Mouse (Mus musculus) gastrocnemius, postnatal 36 days (tissue): ENCODE measurements around the gene Mylip. TPM values are rescaled to one million over a fixed set of nuclear protein-coding genes. Genes with fewer than 3 reads are reported as not detected.
A peak's percentile ranks its signal among the peaks of the same experiment; 100 is the strongest.

ENCODE experiments used
- DNase-seq, 2 experiments: peaks; one replicate each; pipeline ENCODE4 v3.0.0; 2022
- intact Hi-C: fragments of 180-260 bp; cut with DNase I; formaldehyde crosslinking; loops from one replicate; pipeline ENCODE4 v1.15.1; 2025
- long read RNA-seq, 2 experiments: library from polyadenylated mRNA; stranded (forward); transcript quantifications; one replicate each; pipeline ENCODE4 v2.0.0; 2021
- total RNA-seq, 2 experiments: library from RNA; stranded (reverse); gene quantifications; 2 replicates each; pipeline ENCODE4 v1.2.3; 2021

The Mylip gene
- 10 to 100 TPM in 1 of 2 experiments, 1 to 10 TPM in 1; 9.9 to 10.9 TPM for total RNA-seq
- long read RNA-seq, experiment 1, partial matches to known transcripts, result 0 of 4 reads
- long read RNA-seq, experiment 1, other reads (novel, unspliced or antisense), result 0 of 4 reads
- long read RNA-seq, experiment 2, transcript Mylip-201 (7 exons, 3,065 nt), result major isoform, 5 of 7 reads
- long read RNA-seq, experiment 2, partial matches to known transcripts, result 0 of 7 reads
- long read RNA-seq, experiment 2, other reads (novel, unspliced or antisense), result 2 of 7 reads

DNA sequence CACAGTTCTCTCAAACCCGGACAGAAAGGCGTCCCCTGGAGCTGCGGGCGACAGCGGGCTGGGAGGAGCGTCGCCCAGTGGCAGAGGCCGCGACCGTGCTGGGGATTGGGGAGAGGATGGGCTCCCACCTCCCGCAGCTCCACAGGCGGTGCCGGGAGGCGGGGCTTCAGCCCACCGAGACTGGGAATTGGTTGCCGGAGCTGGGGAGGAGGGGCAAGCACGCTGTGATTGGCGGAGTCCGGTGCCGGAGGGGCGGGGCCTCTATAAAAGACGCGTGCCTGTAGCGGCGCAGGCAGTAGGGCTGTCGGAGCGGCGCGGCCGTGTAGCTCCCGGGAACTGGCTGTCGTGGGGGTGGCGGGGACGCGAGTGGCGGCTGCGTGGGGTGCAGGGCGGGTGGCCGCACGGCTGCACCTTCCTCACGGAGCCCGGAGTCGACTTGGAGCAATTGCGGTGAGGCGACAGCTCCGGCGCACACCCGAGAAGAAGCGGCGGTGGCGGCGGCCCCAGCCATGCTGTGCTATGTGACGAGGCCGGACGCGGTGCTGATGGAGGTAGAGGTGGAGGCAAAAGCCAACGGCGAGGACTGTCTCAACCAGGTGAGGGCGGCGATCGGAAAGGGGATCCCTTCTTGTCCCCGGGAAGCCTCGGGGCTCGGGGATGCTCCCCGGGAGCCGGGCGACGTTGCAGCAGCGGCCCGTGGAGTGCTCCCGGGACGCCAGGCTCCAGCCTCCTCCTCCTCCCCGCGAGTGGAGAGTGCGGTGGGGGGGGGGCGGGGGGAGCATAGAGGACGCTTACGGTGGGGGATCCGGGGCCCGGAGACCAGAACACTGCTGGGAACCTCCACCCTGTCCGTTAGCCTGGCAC lies at the start of gene Mylip:
TSS of gene Mylip (plus strand) at position 295 of the 864 bp plus-strand sequence.
- DNase-seq, result peak; percentile 96 to 99
- intact Hi-C loops, result no loop called here

DNA sequence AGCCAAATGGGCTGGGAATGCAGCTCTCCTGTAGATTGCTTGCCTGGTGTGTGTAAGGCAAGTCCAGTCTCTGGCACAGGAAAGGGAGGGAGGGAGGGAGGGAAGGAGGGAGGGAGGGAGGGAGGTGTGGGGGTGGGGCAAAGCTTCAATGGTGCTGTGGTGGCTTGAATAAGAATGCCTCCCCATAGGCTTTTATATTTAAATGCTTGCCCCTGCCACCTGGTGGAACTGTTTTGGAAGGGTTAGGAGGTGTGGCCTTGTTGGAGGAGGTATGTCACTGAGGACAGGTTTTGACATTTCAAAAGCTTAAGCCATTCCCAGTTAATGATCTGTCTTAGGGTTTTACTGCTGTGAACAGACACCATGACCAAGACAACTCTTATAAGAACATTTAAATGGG lies 47.6 kb upstream of the Mylip start:
- intact Hi-C loops, result no loop called here
- no peak for DNase-seq

DNA sequence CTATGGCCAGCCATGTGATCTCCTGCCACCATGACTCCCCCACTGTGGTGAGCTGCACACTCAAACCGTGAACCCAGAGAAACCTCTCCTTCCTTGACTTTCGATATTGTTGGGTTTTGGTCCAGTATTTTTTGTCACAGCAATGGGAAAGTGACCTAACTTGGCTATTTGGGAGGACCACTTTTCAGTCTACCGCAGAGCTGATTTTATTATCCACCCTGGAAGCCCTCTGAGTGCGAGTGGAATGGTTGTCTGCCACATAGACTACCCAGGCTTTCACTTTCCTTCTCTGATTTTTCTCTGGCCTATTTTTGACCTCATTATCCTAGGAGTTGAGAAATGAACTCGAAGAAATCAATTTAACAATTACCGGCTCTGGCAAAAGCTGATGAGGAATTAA lies 46.0 kb upstream of the Mylip start:
- intact Hi-C loops, result no loop called here
- DNase-seq, result no peak

DNA sequence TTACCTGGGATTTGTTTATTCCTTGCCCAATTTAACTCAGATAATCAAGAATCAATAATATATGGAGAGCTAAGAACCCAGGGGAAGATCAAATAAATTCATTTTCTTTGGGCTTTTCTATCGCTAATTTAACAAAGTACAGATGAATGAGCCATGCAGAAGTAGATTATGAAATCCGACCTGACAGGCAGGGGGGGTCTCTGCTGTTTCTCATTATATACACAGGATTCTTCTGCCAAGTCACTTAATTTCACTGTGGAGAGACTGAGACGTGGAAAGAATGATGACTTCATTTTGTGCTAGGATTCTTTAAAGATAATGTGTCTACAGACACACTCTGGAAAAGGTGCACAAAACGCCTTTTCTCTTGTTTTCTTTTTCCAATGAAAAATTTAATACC lies 45.6 kb upstream of the Mylip start:
- intact Hi-C loops, result no loop called here
- no peak for DNase-seq

DNA sequence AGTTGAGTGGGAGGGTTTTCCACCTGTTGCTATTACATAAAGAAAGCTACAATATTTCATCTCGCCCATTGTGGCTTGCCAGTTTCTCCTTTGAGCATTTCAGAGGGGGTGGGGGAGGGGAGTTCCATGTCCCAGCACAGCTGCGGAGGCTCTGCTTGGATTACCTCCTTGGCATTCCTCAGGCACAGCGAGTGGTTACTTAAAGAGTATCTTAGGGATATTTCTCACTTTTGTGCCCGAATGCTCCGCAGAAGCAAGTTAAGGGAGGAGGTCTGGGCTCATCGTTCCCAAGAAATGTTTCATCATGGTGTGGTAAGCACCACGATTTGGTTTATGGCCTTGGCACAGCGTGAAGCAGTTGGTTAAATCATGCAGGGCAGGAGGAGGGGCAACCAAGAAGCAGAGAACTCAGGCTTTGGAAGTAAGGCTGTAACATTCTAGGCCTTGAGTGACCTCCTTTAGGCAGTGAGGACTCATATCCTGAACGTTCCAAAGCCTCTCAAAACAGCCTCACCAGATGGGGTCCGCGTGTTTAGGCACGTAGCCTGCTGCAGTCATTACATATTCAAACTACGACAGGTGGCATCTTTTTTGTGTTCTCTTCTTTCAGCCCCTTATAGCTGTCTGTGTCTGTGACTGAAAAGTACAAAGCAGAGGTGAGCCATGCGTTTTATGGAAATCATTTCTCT lies 43.9 kb upstream of the Mylip start:
- DNase-seq, result peak in 1 of 2 experiments; percentile 15

DNA sequence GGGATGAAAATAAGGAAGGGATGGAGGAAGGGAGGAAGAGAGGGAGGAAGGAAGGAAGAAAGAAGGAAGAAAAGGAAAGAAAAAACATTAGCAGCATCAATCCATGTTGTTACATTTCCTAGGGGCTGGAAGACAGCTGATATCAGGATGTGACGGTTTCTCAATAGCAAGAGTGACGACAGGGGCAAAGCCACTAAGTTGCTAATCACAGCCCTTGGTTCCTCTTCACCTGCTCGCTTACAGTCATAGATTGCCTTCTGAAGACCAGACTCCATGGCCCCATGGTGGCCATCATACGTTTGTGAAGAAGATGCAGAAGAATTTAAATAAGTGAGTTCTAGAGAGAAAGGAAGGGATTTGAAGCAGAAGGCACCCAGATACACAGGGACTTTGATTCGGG lies 38.1 kb upstream of the Mylip start:
- DNase-seq, result no peak
- intact Hi-C loops, result no loop called here

More for the DNA sequence above, 43.9 kb upstream of the Mylip start:
- intact Hi-C loops, result no loop called here

DNA sequence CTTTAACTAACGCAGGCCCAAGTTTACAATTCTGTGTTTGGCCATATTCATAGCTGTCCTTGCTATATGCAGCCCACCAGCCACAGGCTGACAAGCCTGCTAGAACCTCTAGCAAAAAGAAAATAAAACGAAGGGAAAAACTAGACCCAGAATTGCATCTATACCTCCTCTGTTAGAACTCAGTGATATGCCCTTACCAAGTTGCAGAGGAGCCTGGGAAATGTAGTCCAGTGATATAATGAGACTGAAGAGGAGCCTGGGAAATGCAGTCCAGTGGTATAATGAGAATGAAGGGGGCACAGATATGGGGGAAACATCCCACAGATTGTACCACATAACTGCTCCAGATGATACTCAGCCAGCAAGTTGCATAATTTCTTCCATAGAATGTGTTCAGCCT lies 34.7 kb upstream of the Mylip start:
- intact Hi-C loops, result no loop called here

DNA sequence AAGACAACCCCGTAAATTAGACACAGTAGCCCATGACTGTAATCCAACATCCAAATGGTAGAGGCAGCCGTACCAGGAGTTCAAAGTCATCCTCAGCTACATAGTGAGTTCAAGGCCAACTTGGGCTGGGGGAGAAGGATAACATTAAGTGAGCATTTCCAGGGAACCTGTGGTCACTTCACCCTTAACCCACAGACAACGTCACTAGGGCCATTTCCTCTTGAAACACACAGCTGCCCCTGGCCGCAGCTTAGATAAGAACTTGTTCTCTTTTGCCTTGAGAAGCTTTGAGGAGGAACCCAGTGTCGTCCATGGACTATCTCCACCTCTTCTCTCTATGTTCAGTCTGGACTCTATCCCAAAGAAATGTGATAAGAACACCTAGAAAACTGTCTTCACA lies 31.3 kb upstream of the Mylip start:
- intact Hi-C loops, result no loop called here
- no peak for DNase-seq

More for the DNA sequence above, 34.7 kb upstream of the Mylip start:
- DNase-seq, result no peak

DNA sequence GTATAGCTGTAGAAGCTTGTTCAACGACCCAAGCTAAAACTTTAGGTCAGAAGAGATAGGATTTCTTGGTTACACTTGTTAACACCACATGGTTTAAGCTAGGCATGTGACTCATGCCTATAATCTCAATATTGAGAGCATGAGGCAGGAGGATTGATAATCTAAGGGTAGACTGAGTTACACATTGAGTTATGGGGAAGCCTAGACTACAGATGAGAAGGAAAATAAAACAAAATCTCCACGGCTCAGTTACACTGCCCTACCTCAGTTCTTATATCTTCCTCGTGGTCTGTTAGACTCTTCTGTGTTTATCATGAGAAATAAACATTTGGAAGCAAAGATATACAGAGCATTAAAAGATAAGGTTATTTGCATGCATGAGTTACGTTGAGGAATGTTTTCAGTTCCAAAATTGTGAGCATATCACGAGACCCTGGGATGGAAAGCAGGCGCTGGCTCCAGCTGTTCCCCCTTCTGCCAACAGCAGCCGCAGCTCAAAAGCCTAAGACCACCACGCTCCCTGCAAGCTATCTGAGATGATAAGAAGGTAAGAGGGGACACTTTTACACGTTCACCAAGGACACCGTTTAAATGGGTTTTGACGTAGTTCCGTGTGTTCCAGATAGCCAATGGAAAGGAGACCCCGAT lies 30.7 kb upstream of the Mylip start:
- intact Hi-C loops, result no loop called here
- DNase-seq, result no peak

DNA sequence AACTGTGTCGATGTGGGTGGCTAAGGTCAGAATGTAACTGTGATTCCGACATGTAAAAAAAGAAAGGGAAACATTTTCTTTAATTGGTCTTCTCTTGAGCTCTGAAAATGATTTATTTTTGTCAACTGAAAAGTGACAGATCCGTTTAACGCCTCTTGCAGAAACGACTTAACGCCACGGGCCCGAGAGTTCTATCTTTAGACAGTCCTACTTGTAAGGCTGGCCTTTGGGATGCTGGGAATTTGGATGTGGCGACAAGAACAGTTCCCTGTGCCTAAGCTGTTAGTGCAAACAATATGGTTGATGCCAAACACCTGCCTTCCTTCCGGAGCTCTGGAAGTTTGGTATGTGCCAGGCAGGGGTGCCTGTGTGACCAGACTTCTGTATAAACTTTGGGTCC lies 23.8 kb upstream of the Mylip start:
- intact Hi-C loops, result no loop called here
- no peak for DNase-seq

DNA sequence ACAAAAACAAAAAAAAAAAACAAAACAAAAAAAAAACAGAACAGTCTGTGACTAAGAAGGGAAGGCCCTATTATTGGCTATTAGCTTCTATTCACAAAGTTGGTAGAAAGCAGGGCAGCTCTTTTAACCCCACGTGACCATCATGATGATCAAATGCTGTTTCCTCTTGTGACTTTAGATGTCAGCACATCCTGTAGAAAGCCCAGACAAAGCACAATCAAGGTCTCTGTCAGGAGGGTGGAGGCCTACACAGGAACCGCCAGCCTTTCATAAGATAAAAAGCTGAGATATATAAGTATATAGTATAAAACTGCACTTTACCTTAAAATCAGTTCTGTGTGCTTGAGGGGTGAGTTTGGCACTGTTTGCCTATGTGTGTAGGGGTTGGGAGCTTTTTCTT lies 17.9 kb upstream of the Mylip start:
- DNase-seq, result no peak

DNA sequence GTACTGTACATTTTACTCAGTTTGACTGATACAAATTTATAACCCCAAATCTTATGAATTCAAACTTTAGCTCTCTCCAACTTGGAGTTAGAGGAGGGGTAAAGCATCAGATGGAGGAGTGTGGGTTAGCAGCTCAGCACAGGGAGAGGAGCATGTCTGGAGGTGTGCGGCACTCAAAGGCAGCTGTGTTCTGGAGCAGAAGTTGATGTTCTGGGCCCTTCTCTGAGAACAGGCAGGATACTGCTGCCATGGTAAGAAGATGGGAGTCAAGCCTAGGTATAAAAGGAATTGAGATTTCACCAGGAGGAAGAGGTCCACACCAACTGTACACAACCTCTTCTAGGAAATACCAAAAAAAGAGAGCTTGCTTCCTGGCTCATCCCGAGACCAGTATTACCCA lies 17.1 kb upstream of the Mylip start:
- intact Hi-C loops, result no loop called here
- no peak for DNase-seq

More for the DNA sequence above, 17.9 kb upstream of the Mylip start:
- intact Hi-C loops, result no loop called here

DNA sequence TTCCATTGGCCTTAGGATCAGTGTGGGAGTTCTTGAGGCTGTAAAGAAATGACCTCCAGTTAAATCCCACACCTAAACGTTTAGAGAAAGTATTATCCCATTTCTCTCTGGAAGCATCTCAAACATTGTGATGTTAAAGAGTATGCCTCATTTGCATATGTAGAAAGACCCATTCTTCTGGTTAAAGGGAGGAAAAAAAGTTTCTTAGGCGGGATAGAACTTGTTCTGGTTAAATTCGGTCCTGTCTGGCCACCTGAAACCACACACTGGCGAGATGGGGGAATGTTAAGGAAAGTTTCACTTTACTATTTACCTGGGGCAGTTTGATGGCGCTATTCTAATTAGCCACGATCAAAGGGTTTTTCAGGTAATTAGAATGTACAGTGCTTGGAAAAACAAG lies 14.7 kb upstream of the Mylip start:
- intact Hi-C loops, result no loop called here
- no peak for DNase-seq

DNA sequence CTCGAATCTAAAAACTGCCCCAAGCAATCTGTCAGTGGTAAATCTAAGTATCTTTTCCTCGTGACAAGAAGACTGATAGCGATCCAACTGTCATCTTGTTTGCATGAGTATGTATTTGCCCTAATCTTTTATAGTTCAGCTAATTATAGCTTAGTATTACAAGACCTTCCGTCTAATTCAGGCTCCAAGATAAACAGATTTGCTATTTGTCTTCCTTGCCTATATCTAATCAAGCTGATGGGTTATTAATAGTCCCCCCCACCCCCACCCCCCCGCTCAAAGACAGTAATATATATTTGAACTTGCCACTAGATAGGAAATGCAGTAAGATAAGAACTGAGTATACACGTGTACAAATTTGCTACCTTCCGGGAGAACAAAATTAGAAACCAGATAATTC lies 7.3 kb upstream of the Mylip start:
- DNase-seq, result no peak
- intact Hi-C loops, result no loop called here

DNA sequence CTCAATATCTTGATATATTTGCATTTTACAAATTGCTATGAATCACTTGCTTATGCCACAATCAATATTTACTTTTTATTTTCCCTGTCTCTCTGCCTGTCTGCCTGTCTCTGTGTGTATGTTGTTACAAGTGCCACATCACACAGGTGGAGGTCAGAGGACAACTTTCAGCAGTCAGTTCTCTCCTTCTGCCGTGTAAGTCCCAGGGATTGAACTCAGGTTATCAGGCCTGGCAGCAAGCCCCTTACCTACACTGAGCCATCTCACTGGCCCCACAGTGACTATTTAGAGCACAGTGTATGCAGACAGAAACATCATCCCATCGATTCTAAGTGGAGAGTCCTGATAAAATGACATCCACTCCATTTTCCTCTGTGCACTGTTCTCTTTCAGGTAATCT lies 4.9 kb upstream of the Mylip start:
- intact Hi-C loops, result no loop called here

DNA sequence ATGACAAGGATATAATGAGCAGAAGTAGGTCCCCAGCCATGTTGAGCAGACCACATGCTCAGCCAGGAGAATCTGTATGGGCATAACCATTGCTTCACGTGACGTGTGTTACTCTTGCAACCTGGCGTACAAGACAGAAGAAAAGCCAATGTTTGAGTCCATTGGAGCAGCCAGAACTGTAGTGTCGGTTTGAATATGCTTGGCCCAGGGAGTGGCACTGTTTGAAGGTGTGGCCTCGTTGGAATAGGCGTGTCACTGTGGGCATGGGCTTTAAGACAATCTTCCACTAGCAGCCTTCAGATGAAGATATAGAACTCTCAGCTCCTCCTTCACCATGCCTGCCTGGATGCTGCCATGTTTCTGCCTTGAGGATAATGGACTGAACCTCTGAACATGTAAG lies 4.0 kb upstream of the Mylip start:
- intact Hi-C loops, result no loop called here
- no peak for DNase-seq

More for the DNA sequence above, 4.9 kb upstream of the Mylip start:
- DNase-seq, result no peak

DNA sequence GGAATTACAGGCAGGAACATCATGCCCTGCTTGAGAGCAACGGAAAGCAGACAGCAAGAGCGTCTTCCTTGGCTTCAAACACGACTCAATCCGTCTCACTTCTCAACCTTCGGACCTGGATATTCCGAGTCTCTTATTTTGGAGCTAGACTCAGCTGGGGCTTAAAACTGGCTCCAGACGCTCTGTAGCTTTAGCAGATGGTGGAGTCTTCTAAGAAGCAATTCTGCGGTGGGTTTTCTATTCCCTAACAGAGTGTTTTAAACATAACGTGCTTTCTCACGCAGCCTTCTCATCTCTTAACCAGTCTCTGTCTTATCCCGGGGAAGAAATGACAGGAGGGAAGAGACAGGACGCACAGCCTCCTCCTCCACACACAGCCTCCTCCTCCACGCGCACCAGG lies 3.3 kb upstream of the Mylip start:
- intact Hi-C loops, result no loop called here
- DNase-seq, result no peak

DNA sequence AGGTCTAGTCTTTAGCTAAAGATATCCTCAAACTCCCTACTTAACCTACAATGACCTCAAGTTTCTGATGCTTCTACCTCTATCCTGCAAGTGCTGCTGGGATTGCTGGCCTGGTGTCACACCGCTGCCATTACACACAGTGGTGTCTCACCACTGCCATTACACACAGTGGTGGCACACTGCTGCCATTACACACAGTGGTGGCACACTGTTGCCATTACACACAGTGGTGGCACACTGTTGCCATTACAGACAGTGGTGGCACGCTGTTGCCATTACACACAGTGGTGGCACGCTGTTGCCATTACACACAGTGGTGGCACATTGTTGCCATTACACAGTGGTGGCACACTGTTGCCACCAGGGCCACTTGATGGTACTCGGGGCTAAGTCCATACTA lies 2.3 kb upstream of the Mylip start:
- DNase-seq, result no peak
- intact Hi-C loops, result no loop called here

DNA sequence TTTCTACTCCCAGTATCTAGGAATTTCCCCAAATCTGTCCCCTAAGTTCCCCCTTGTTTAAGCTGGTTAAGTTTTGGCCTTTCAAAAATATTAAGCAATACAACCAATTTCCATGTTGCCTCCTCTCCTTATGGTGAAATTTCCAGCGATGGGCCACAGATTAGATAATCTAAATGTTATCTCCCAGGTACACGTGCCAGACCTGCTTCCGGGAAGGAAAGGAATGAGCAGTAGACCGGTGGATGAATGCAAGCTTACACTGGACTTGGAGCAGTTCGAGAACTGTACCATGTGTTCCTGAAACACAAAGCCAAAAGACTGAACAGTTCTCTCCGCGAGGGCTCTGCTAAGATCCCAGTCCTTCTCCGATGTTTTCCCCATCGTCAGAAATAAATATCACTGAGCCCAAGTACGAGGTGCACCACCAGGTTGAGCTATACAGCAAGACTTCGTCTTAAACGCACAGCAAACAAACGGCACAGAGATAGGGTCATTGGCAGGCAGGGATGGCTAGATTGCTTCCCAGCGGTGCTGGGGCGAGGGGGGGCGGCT lies 1.2 kb upstream of the Mylip start:
- no peak for DNase-seq
- intact Hi-C loops, result no loop called here

DNA sequence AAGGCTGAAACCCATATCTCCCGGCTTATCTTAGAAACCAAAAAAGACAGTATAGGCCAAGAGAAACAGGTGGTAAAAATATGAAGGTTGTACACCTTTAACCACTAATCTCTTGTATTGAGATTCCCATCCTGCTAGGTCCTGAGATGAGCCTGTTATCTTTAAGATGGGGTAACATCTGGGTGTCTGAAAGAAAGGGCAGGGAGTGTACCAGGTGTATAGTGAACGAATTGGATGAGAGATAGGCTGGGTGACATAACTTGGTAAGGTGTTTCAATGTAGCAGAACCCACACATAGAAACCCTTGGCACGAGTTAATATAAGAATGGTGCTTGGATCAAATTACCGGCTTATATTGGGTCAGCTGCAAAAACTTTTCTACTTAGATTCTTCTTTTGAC lies 653 bp upstream of the Mylip start:
- intact Hi-C loops, result no loop called here

More for the DNA sequence above, 653 bp upstream of the Mylip start:
- no peak for DNase-seq
